Mouse (Mus musculus) midbrain, embryonic 10.5 days (tissue): ENCODE data around the gene Insl3. TPM values are rescaled to one million over a fixed set of nuclear protein-coding genes. Genes with fewer than 3 reads are reported as not detected.
"Not testable (repeated sequence)": the region's sequence is repeated elsewhere in the genome, so short reads cannot be mapped to it uniquely, and the experiment has no call there.

Source experiments
- DNase-seq: peaks from one replicate; pipeline ENCODE4 v3.0.0-alpha.2; 2017; ENCODE audit warnings: low spot score
- H3K27ac ChIP-seq: fragments of 300-500 bp; sonication (generic); replicated peaks from 2 replicates; pipeline ENCODE4 v1.5.1; 2016; ENCODE audit warnings: mild to moderate bottlenecking
- H3K27me3 ChIP-seq: fragments of 300-500 bp; sonication (generic); 2 replicates; pipeline ENCODE4 v1.6.1; 2016; ENCODE audit warnings: low read depth, mild to moderate bottlenecking; ENCODE audit not compliant: poor library complexity, severe bottlenecking
- H3K36me3 ChIP-seq: fragments of 300-500 bp; sonication (generic); 2 replicates; pipeline ENCODE4 v1.6.1; 2016; ENCODE audit warnings: mild to moderate bottlenecking, moderate library complexity
- H3K4me1 ChIP-seq: fragments of 300-500 bp; sonication (generic); 2 replicates; pipeline ENCODE4 v1.6.1; 2016
- H3K4me3 ChIP-seq: fragments of 300-500 bp; sonication (generic); 2 replicates; pipeline ENCODE4 v1.5.1; 2016; ENCODE audit warnings: mild to moderate bottlenecking, moderate library complexity
- H3K9me3 ChIP-seq: fragments of 300-500 bp; sonication (generic); replicated peaks from 2 replicates; pipeline ENCODE4 v1.6.1; 2016; ENCODE audit warnings: mild to moderate bottlenecking
- WGBS: fragments of 180-500 bp; shearing (Covaris S2); methylation state at CpG from one replicate; pipeline ENCODE4 v1.1.7; 2016; 5-methylcytosine and 5-hydroxymethylcytosine counted together
- polyA plus RNA-seq: library from polyadenylated mRNA; unstranded; fragments of >200 nt; fragmentation: Nextera tagmentation; extraction: Ambion mirVana; gene quantifications from 2 replicates; pipeline ENCODE4 v1.2.1, GENCODE M21; 2016

The Insl3 gene
- polyA plus RNA-seq, 1 experiment from 2014 or later, result 0.30 TPM

- Histone ChIP-seq H3K4me1 (peaks cover 30% of the 10 kb centered on the region), H3K36me3 (no peaks in the 10 kb centered on the region), H3K9me3 (0 out of 2 replicates have a peak, but pooled peaks cover 5% of the 10 kb centered on the region), H3K4me3 (peak overlapping the region; percentile 47), H3K27me3 (peaks cover 100% of the 10 kb centered on the region), H3K27ac (no peak overlapping the region)
- DNase-seq, result no peak
- 3% methylated on average over 45 of the region's 46 CpGs for WGBS
Observed at GRCm38 (mm10) chr8:71679550-71680168, 9.4 kb upstream of the Insl3 start.

GRCm38 (mm10) chr8:71680471-71680870, 8.5 kb upstream of the Insl3 start:
- Histone ChIP-seq H3K4me3 (peak overlapping the region; percentile 28), H3K27ac (no peak overlapping the region), H3K9me3 (0 out of 2 replicates have a peak, but pooled peaks cover 5% of the 10 kb centered on the region), H3K36me3 (no peaks in the 10 kb centered on the region), H3K4me1 (peaks cover 35% of the 10 kb centered on the region), H3K27me3 (peaks cover 100% of the 10 kb centered on the region)
- DNase-seq, result peak; percentile 38
- WGBS, result 4% methylated on average over 21 of the region's 21 CpGs

GRCm38 (mm10) chr8:71681369-71681915, 7.6 kb upstream of the Insl3 start:
- H3K36me3 ChIP-seq, result no peaks in the 10 kb centered on the region
- H3K27ac ChIP-seq, result no peak overlapping the region
- 0 out of 2 replicates have a peak, but pooled peaks cover 5% of the 10 kb centered on the region for H3K9me3 ChIP-seq
- H3K27me3 ChIP-seq, result peaks cover 100% of the 10 kb centered on the region
- peaks cover 36% of the 10 kb centered on the region for H3K4me1 ChIP-seq
- WGBS, result under 1% methylated on average over 17 of the region's 18 CpGs
- no peak overlapping the region for H3K4me3 ChIP-seq
- no peak for DNase-seq

GRCm38 (mm10) chr8:71682832-71683231, 6.2 kb upstream of the Insl3 start:
- Histone ChIP-seq H3K4me1 (peaks cover 47% of the 10 kb centered on the region), H3K36me3 (no peaks in the 10 kb centered on the region), H3K4me3 (no peak overlapping the region), H3K27ac (no peak overlapping the region), H3K9me3 (0 out of 2 replicates have a peak, but pooled peaks cover 5% of the 10 kb centered on the region), H3K27me3 (peaks cover 100% of the 10 kb centered on the region)
- WGBS, result 57% methylated on average over 12 of the region's 12 CpGs
- DNase-seq, result no peak

DNA sequence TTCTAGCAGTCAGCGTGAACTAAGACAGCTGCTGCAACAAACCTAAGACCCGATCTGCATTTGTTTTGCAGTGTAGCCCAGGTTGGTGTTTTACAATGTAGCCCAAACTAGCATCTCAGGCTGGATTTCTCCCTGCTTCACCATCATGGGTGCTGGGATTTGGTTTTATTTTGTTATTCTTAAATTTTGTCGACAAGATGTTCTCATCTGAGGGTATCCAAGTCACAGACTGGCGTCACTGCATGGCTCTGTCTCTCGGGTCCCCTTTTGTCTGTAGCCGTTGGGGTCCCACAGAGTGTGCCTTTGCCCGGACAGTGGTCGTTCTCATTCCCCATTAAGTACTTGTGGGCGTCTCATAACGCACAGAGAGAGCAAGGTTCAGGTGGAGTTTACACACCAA, 4.3 kb upstream of the Insl3 start:
- Histone ChIP-seq H3K4me1 (peaks cover 46% of the 10 kb centered on the region), H3K9me3 (no peaks in the 10 kb centered on the region), H3K4me3 (no peak overlapping the region), H3K36me3 (no peaks in the 10 kb centered on the region), H3K27me3 (peaks cover 100% of the 10 kb centered on the region), H3K27ac (no peak overlapping the region)
- no peak for DNase-seq
- WGBS, result 11% methylated on average over 10 of the region's 10 CpGs

- Histone ChIP-seq H3K4me1 (peaks cover 39% of the 10 kb centered on the region), H3K36me3 (no peaks in the 10 kb centered on the region), H3K27ac (no peak overlapping the region), H3K4me3 (peak overlapping the region; percentile 41), H3K9me3 (no peaks in the 10 kb centered on the region), H3K27me3 (peaks cover 100% of the 10 kb centered on the region)
- DNase-seq, result no peak
- WGBS, result 1% methylated on average over 29 of the region's 29 CpGs
Observed at GRCm38 (mm10) chr8:71685573-71685972, 3.4 kb upstream of the Insl3 start.

GRCm38 (mm10) chr8:71686143-71686734, 2.8 kb upstream of the Insl3 start:
- H3K4me3 ChIP-seq, result peak overlapping the region; percentile 41

GRCm38 (mm10) chr8:71687616-71688015, 1.4 kb upstream of the Insl3 start:
- peaks cover 37% of the 10 kb centered on the region for H3K4me1 ChIP-seq
- WGBS, result 3% methylated on average over 8 of the region's 8 CpGs
- H3K9me3 ChIP-seq, result no peaks in the 10 kb centered on the region

More at GRCm38 (mm10) chr8:71686143-71686734, 2.8 kb upstream of the Insl3 start:
- no peak for DNase-seq
- H3K27me3 ChIP-seq, result peaks cover 100% of the 10 kb centered on the region
- no peaks in the 10 kb centered on the region for H3K36me3 ChIP-seq
- under 1% methylated on average over 23 of the region's 23 CpGs for whole genome bisulfite sequencing
- peaks cover 35% of the 10 kb centered on the region for H3K4me1 ChIP-seq
- H3K9me3 ChIP-seq, result no peaks in the 10 kb centered on the region
- no peak overlapping the region for H3K27ac ChIP-seq

GRCm38 (mm10) chr8:71692509-71692908, 3.5 kb downstream of the Insl3 start:
- Histone ChIP-seq H3K27me3 (peaks cover 98% of the 10 kb centered on the region), H3K36me3 (no peaks in the 10 kb centered on the region), H3K27ac (no peak overlapping the region), H3K4me1 (peaks cover 25% of the 10 kb centered on the region), H3K4me3 (peak overlapping the region; percentile 28; the same call in 1 of the 2 replicates), H3K9me3 (no peaks in the 10 kb centered on the region)
- WGBS, result 5% methylated on average over 30 of the region's 30 CpGs
- DNase-seq, result no peak

More at GRCm38 (mm10) chr8:71687616-71688015, 1.4 kb upstream of the Insl3 start:
- H3K36me3 ChIP-seq, result no peaks in the 10 kb centered on the region
- no peak overlapping the region for H3K4me3 ChIP-seq
- H3K27me3 ChIP-seq, result peaks cover 100% of the 10 kb centered on the region
- no peak for DNase-seq
- no peak overlapping the region for H3K27ac ChIP-seq

DNA sequence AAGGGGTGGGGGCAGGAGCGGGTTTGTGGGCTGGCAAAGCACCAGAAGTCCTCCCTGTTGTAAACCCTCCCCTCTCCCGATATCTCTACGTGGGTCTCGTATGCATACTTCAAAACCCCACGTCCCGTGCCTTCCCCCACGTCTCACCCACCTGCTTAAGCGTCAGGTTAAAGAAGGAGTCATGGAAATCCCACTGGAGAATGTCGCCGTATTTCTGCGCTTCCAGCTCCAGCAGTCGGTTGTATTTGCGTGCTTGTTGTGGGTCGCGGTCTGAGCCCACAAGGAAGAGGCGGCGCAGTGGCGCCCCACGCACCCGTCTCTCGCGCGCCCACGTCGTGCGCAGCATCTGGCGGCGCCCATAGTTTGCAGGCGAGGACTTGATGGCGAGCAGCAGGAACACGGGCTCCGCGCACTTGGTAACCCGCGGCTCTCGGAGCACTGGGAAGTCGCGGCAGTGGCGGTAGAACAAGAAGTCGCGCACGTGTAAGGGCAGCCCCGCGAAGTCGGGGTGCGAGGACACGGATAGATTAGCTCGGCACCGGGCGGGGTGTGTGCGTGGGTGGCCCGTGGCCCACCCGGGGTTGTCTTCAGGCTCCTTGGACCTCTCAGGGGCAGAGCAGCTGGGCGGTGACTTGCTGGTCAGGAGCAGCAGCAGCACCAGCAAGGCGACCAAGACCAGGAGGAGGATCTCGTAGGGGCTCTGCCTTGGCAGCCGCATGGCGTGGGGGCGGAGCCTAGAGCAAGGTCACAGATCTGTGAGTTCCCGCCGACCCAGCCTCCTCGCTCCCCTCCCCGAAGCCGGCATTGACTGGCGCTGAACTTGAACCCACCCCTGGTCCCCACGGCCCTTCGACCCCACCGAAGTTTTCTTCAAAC, 4.4 kb downstream of the Insl3 start:
- peak overlapping the region; percentile 28 for H3K4me3 ChIP-seq
- no peak for DNase-seq
- 10% methylated on average over 68 of the region's 68 CpGs for WGBS

GRCm38 (mm10) chr8:71695456-71695855, 6.4 kb downstream of the Insl3 start:
- H3K27me3 ChIP-seq, result peaks cover 98% of the 10 kb centered on the region
- peaks cover 17% of the 10 kb centered on the region for H3K4me1 ChIP-seq
- 64% methylated on average over 12 of the region's 12 CpGs for WGBS
- H3K27ac ChIP-seq, H3K36me3 ChIP-seq, H3K9me3 ChIP-seq, H3K4me3 ChIP-seq, DNase-seq: not testable (repeated sequence)

More for the DNA sequence above, 4.4 kb downstream of the Insl3 start:
- Histone ChIP-seq H3K9me3 (no peaks in the 10 kb centered on the region), H3K27ac (no peak overlapping the region), H3K4me1 (peaks cover 18% of the 10 kb centered on the region), H3K27me3 (peaks cover 98% of the 10 kb centered on the region), H3K36me3 (no peaks in the 10 kb centered on the region)

DNA sequence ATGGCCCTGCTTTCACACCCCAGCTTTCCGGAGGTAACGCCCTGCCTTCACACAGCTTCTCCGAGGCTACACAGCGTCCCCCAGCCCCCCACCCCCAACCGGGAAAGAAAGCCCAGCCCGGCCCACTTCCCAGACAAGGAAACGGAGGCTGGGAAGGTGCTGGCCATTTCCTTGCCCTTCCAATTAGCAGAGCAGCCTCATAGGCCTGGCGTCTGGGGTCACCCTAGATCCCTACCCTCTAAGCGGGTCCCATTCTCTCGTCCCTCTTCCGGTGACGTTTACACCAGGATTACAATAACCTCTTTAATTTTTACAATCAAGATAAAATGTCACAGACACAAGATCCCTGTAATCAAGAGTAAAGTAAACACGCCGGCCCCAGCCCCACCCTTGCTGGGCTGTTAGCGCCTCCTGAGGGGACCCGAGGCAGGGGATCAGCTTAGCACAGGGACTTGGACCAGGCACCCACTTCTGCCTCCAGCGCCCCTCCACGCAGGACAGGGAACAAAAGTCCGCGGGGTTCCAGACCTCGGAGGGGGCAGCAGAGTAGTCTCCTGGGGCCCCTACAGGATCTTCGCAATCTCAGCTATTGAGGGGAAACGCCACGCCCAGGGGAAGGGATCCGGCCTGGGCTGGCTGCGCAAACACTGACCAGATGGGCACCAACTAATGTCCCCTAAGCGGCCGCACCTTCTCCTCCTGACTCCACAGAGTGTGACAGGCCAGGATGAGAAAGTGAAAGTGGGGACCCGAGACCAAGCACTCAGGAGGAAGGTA, 11.7 kb downstream of the Insl3 start:
- WGBS, result 9% methylated on average over 29 of the region's 29 CpGs
- Histone ChIP-seq H3K27me3 (peaks cover 95% of the 10 kb centered on the region), H3K4me1 (peaks cover 8% of the 10 kb centered on the region; the same call in 1 of the 2 replicates), H3K9me3 (no peaks in the 10 kb centered on the region), H3K36me3 (no peaks in the 10 kb centered on the region), H3K27ac (no peak overlapping the region), H3K4me3 (peak overlapping the region; percentile 35)
- no peak for DNase-seq
